Mouse (Mus musculus) cerebellum, adult 2 months (tissue): Measurements from ENCODE around the gene Polh.

Experiments used
- CTCF ChIP-seq: fragments of 200-500 bp; IDR thresholded peaks from 2 replicates; pipeline ENCODE4 v1.5.1; 2011; ENCODE audit warnings: low read depth, mild to moderate bottlenecking, control low read depth, low read length, moderate library complexity, borderline replicate concordance; ENCODE audit not compliant: insufficient read depth
- POLR2A ChIP-seq: fragments of 200-500 bp; IDR thresholded peaks from 2 replicates; pipeline ENCODE4 v1.6.1; 2011; ENCODE audit warnings: low read length, control low read depth, borderline replicate concordance; ENCODE audit not compliant: insufficient read depth

GRCm38 (mm10) chr17:46210550-46210949 is 8.1 kb upstream of the Polh start:
- no peak for TF ChIP-seq POLR2A
- no peak for TF ChIP-seq CTCF
